Comparison of ENCODE assay signal across 8 mouse cellular contexts in the genomic region with DNA sequence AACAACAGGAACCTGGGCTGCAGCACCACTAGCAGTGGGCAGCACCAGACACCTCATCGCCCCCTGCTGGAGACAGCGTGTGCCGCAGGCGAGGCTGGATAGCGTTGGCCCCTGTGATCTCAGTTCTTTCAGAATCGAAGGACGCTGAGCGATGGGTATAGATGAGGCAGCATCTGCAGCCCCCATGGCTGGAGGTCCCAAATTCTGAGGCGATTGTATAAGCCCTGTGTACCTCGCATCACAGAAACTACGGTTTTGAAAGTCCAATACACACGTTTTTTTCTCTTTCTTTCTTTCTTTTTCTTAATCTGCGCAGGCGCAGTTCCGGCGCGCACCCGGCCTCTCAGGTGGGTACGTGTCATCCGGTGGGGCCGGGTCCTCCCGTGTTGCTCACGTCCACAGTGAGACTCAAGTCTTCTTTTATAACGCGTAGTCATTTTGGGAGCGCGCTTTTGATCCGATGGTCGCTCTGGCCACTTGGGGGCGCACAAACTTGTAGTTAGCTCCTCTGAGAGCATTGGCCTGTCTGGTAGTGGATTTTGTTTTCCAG.
DNase-seq lines count a peak whose midpoint lies in the region; ATAC-seq and TF ChIP-seq lines count a peak whose summit lies in the region.

No protein-coding gene starts in this region.

- no peaks in the 10 kb centered on the region for H3K36me3 ChIP-seq in ES-E14 (ENCODE audit: control insufficient read depth, insufficient read depth, low read length, poor library complexity, severe bottlenecking)
- no peaks in the 10 kb centered on the region for H3K36me3 ChIP-seq in forebrain, embryonic 16.5 days (ENCODE audit: control insufficient read depth, insufficient read depth)
- no peaks in the 10 kb centered on the region for H3K36me3 ChIP-seq in lung, embryonic 15.5 days

- H3K27me3 ChIP-seq in forebrain, embryonic 16.5 days (replicated peaks; ENCODE audit: control insufficient read depth, insufficient read depth, low read length): no peaks in the 10 kb centered on the region
- no peaks in the 10 kb centered on the region for H3K27me3 ChIP-seq in lung, embryonic 15.5 days

- peak overlapping the region; percentile 67 to 82 for H3K4me3 ChIP-seq in ES-E14 (ENCODE audit: insufficient read depth in 1 of 2, low read depth in 1 of 2, low read length in 2 of 2, poor library complexity in 1 of 2, severe bottlenecking in 1 of 2)
- H3K4me3 ChIP-seq in forebrain, embryonic 16.5 days (replicated peaks; ENCODE audit: low read length): peak overlapping the region; percentile 62
- peak overlapping the region; percentile 50 for H3K4me3 ChIP-seq in lung, embryonic 15.5 days

- WGBS in forebrain, embryonic 16.5 days: under 1% methylated on average over 30 of the region's 30 CpGs
- WGBS in lung, embryonic 15.5 days: under 1% methylated on average over 30 of the region's 30 CpGs

- peak; percentile 97 for DNase-seq in ES-E14 (ENCODE audit: low read depth, low spot score)
- DNase-seq in cerebellum, adult 11-12 months: peak; percentile 83
- peak; percentile 90 for DNase-seq in heart, postnatal 4 days
- peak; percentile 78 to 89 for DNase-seq in layer of hippocampus, adult 8-10 months (ENCODE audit: low spot score in 2 of 2)
- peak; percentile 70 for DNase-seq in ovary, adult 18-20 months (ENCODE audit: low spot score)
- DNase-seq in thymus, postnatal 0 days (ENCODE audit: low spot score): peak; percentile 88

- ATAC-seq in forebrain, embryonic 16.5 days: peak; percentile 96
- ATAC-seq in lung, embryonic 15.5 days (ENCODE audit: borderline replicate concordance, extremely low read depth, low FRiP score, low TSS enrichment): peak; percentile 94

- H3K9me3 ChIP-seq in ES-E14 (ENCODE audit: control insufficient read depth, insufficient read depth, low read depth, low read length): no peaks in the 10 kb centered on the region
- no peaks in the 10 kb centered on the region for H3K9me3 ChIP-seq in forebrain, embryonic 16.5 days (ENCODE audit: control insufficient read depth, low read length)
- no peaks in the 10 kb centered on the region for H3K9me3 ChIP-seq in lung, embryonic 15.5 days

- peak overlapping the region; percentile 86 for H3K9ac ChIP-seq in ES-E14 (ENCODE audit: insufficient read depth, low read depth, low read length, poor library complexity, severe bottlenecking)
- peak overlapping the region; percentile 75 for H3K9ac ChIP-seq in forebrain, embryonic 16.5 days (replicated peaks; ENCODE audit: low read depth, low read length)
- peak overlapping the region; percentile 39 for H3K9ac ChIP-seq in lung, embryonic 15.5 days

- in situ Hi-C loops in ES-E14 (cut with MboI; ENCODE audit: low sequenced_read_pairs in 2 of 2, unreplicated experiment in 2 of 2): no loop called here

- peak overlapping the region; percentile 59 for H3K27ac ChIP-seq in ES-E14 (ENCODE audit: insufficient read depth, low read depth, low read length, poor library complexity, severe bottlenecking)
- 0 out of 2 replicates have a peak overlapping the region, but pooled peaks have one; percentile 37 for H3K27ac ChIP-seq in forebrain, embryonic 16.5 days (ENCODE audit: low read length)
- no peak overlapping the region for H3K27ac ChIP-seq in lung, embryonic 15.5 days

- H3K4me2 ChIP-seq in forebrain, embryonic 16.5 days (ENCODE audit: low read length): peak overlapping the region; percentile 78
- H3K4me2 ChIP-seq in lung, embryonic 15.5 days: peak overlapping the region; percentile 77

- no peaks in the 10 kb centered on the region for H3K4me1 ChIP-seq in ES-E14 (ENCODE audit: control insufficient read depth in 2 of 2, insufficient read depth in 2 of 2, low read length in 2 of 2, poor library complexity in 1 of 2)
- no peaks in the 10 kb centered on the region for H3K4me1 ChIP-seq in forebrain, embryonic 16.5 days (replicated peaks; ENCODE audit: control insufficient read depth, insufficient read depth, low read length)
- H3K4me1 ChIP-seq in lung, embryonic 15.5 days: no peaks in the 10 kb centered on the region

TF ChIP-seq in ES-E14, 5 proteins besides CTCF, POLR2A, EP300 and RAD21:
- TF ChIP-seq CHD2 (IDR thresholded peaks at IDR 0.05; ENCODE audit: low read depth, low read length): peak; percentile 69; the same call in 1 of the 2 replicates
- TF ChIP-seq MAFK (IDR thresholded peaks at IDR 0.05; ENCODE audit: insufficient read depth, low read depth, low read length): no peak
- TF ChIP-seq HCFC1 (IDR thresholded peaks at IDR 0.05; ENCODE audit: borderline replicate concordance, insufficient read depth, low read length): no peak
- TF ChIP-seq ZC3H11A (IDR thresholded peaks at IDR 0.05; ENCODE audit: borderline replicate concordance, low read depth, low read length): peak; percentile 58
- TF ChIP-seq ZNF384 (IDR thresholded peaks at IDR 0.05; ENCODE audit: low read depth, low read length): peak; percentile 58; the same call in 1 of the 2 replicates
